Mouse (Mus musculus) thymus, adult 2 months (tissue): ENCODE data around the gene Ddx21.

Experiments
- CTCF ChIP-seq: fragments of 200-500 bp; IDR thresholded peaks from 2 replicates; pipeline ENCODE4 v1.5.1; 2012; ENCODE audit warnings: mild to moderate bottlenecking, control low read depth, low read length, moderate library complexity, borderline replicate concordance; ENCODE audit not compliant: control insufficient read depth, poor library complexity, insufficient read depth; ENCODE audit errors: extremely low read depth
- POLR2A ChIP-seq: fragments of 200-500 bp; IDR thresholded peaks from 2 replicates; pipeline ENCODE4 v1.6.1; 2012; ENCODE audit warnings: mild to moderate bottlenecking, low read length, control low read depth, moderate library complexity; ENCODE audit not compliant: control insufficient read depth, poor library complexity, insufficient read depth; ENCODE audit errors: extremely low read depth

- TF ChIP-seq POLR2A (no peak), CTCF (no peak)
Measured at GRCm38 (mm10) chr10:62601053-62601791, 859 bp downstream of the Ddx21 start.
